Mouse (Mus musculus): ENCODE measurements around the gene Grpr. TPM values are rescaled to one million over a fixed set of nuclear protein-coding genes. Genes with fewer than 3 reads are reported as not detected.

The Grpr gene
- 0.78 and 0.89 TPM in 2 replicates for polyA plus RNA-seq (2015; fragmentation: Nextera tagmentation; extraction: Ambion mirVana)

DNA sequence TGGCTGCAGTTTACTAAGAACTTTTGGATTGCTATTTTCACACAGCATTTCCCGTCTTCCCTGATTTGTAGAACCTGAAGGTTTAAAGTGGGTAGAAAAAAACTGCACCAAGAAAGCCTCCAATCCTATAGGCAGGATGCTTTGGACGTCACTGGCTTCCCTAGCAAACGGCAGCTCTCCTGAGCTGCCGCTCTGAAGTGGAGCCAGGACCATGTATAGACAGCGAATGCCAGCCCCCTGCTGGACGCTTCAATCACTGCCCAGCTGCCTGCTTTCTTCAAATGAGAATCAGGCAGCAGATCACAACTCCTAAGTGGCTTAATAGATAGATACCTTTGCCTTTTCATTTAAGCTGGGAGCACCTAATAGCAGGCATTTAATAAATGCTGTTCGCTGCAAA lies at the start of gene Grpr:
TSS of gene Grpr (minus strand) at position 12 of the 400 bp plus-strand sequence.
- 20% methylated on average over 7 of the region's 7 CpGs for WGBS
- Histone ChIP-seq H3K27me3 (ENCODE audit: control insufficient read depth, insufficient read depth, low read depth, low read length) (no peaks in the 10 kb centered on the region; the same call in 1 of the 2 replicates), H3K4me1 (ENCODE audit: control insufficient read depth, insufficient read depth, low read length) (no peaks in the 10 kb centered on the region), H3K4me3 (ENCODE audit: low read depth, low read length) (no peak within 1 kb of the TSS), H3K27ac (ENCODE audit: low read length) (no peak within 1 kb of the TSS), H3K9ac (ENCODE audit: low read depth, low read length) (no peak within 1 kb of the TSS), H3K9me3 (replicated peaks; ENCODE audit: control insufficient read depth, low read length, poor library complexity, severe bottlenecking) (no peaks in the 10 kb centered on the region), H3K4me2 (ENCODE audit: low read length) (no peak within 1 kb of the TSS), H3K36me3 (ENCODE audit: control insufficient read depth, insufficient read depth, low read length) (no peaks in the 10 kb centered on the region)
- peak; percentile 94 for ATAC-seq

DNA sequence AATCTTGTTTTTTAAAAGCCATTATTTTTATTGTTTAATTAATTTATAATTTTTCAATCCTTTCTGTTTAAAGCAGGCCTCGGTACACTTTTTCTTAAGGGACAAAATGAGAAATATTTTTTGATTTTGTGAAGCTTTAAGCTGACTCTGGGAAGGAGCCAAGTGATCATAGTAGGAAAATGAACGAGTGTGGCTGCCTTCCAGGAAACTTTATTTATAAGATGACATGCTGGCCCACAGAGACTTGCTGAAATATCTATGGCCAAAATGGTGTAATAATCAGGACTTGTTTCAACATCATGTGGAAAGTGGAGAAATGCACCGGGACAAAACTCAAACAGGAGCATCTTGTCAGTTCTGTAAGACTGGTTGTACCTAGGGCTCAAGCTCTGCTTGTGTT lies 11.0 kb upstream of the Grpr start:
- Histone ChIP-seq H3K4me3 (ENCODE audit: low read depth, low read length) (no peak overlapping the region), H3K27ac (ENCODE audit: low read length) (no peak overlapping the region), H3K4me2 (ENCODE audit: low read length) (no peak overlapping the region), H3K4me1 (ENCODE audit: control insufficient read depth, insufficient read depth, low read length) (no peaks in the 10 kb centered on the region), H3K27me3 (ENCODE audit: control insufficient read depth, insufficient read depth, low read depth, low read length) (no peaks in the 10 kb centered on the region), H3K9ac (ENCODE audit: low read depth, low read length) (no peak overlapping the region), H3K9me3 (replicated peaks; ENCODE audit: control insufficient read depth, low read length, poor library complexity, severe bottlenecking) (no peaks in the 10 kb centered on the region), H3K36me3 (ENCODE audit: control insufficient read depth, insufficient read depth, low read length) (no peaks in the 10 kb centered on the region)
- no peak for ATAC-seq
- 73% methylated on average over 3 of the region's 3 CpGs for WGBS

DNA sequence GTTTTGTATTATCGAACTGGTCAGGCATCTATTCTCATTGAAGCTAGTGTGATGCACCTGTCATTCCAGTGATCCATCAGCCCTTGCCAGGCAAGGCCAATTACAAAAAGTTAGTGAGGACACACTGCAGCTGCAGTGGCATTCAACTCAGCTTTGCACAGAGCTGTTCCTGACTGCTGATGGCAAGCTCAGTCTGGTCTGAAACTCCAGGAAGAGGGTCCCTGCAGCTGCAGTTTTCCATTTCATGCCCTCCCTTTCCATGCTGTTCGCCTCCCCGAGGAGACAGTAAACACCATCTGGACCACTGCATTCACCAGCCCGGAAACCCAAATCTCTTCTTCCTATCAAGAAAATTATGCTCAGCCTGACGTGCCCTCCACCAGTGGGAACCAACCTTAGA lies 2.4 kb downstream of the Grpr start:
- no peak overlapping the region for H3K27ac ChIP-seq (ENCODE audit: low read length)
- no peak overlapping the region for H3K4me2 ChIP-seq (ENCODE audit: low read length)
- H3K27me3 ChIP-seq (ENCODE audit: control insufficient read depth, insufficient read depth, low read depth, low read length): 0 out of 2 replicates have a peak, but pooled peaks cover 4% of the 10 kb centered on the region
- no peak for ATAC-seq
- H3K9me3 ChIP-seq (replicated peaks; ENCODE audit: control insufficient read depth, low read length, poor library complexity, severe bottlenecking): no peaks in the 10 kb centered on the region
- 79% methylated on average over 5 of the region's 5 CpGs for whole genome bisulfite sequencing
- no peaks in the 10 kb centered on the region for H3K36me3 ChIP-seq (ENCODE audit: control insufficient read depth, insufficient read depth, low read length)
- no peak overlapping the region for H3K4me3 ChIP-seq (ENCODE audit: low read depth, low read length)
- no peak overlapping the region for H3K9ac ChIP-seq (ENCODE audit: low read depth, low read length)
- H3K4me1 ChIP-seq (ENCODE audit: control insufficient read depth, insufficient read depth, low read length): no peaks in the 10 kb centered on the region

DNA sequence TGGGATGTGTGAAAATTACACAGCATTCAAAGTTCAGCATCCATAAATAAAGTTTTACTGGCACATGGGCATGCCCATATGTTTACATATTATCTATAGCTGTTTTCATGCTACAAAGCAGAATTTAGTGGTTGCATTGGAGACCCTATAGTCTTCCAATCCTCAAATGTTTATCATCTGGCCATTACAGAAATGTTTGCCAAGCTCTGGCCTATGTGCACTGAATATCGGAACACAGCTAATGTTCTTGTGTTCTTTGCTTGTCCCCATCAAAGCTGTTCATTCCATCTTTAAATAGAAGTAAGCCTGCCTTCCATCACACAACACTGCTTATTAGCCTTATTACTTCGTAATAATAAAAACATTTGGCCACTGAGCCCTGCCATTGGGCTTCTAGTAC lies 16.6 kb downstream of the Grpr start:
- 65% methylated on average over 2 of the region's 2 CpGs for WGBS
- no peak overlapping the region for H3K4me3 ChIP-seq (ENCODE audit: low read depth, low read length)
- no peak for ATAC-seq

DNA sequence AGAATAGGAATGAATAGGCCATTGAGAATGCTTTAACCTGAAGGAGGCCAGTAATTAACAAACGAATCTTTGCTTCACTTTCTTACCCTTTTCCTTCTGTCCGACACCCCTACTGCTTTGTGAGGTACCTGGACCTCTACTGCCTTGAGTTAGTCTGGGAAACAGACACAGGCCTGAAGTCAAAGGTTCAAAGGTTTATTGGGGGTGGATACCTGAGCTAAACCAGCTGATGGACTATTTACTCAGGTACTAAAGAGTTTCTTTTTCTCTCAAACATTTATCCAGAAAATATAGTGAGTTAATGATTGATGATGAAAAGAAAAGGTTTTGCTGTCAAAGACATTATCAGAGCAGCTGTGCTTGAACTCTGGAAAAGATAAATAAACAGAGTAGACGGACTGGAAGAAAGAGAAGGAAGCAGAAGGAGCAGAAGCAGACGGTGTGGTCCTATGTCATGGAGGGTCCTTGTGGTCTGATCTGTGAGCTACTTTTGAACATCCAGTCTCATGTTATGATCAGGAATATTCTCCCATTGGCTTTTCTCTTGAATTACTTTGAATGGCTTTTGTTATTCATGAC lies 30.4 kb downstream of the Grpr start:
- Histone ChIP-seq H3K27me3 (ENCODE audit: control insufficient read depth, insufficient read depth, low read depth, low read length) (no peaks in the 10 kb centered on the region; the same call in 1 of the 2 replicates), H3K9me3 (replicated peaks; ENCODE audit: control insufficient read depth, low read length, poor library complexity, severe bottlenecking) (no peaks in the 10 kb centered on the region), H3K4me1 (ENCODE audit: control insufficient read depth, insufficient read depth, low read length) (no peaks in the 10 kb centered on the region), H3K4me2 (ENCODE audit: low read length) (no peak overlapping the region), H3K9ac (ENCODE audit: low read depth, low read length) (no peak overlapping the region), H3K36me3 (ENCODE audit: control insufficient read depth, insufficient read depth, low read length) (no peaks in the 10 kb centered on the region), H3K4me3 (ENCODE audit: low read depth, low read length) (no peak overlapping the region), H3K27ac (ENCODE audit: low read length) (no peak overlapping the region)
- ATAC-seq: no peak
- WGBS: 89% methylated on average over 4 of the region's 4 CpGs

More for the DNA sequence above, 16.6 kb downstream of the Grpr start:
- Histone ChIP-seq H3K9ac (ENCODE audit: low read depth, low read length) (no peak overlapping the region), H3K27ac (ENCODE audit: low read length) (no peak overlapping the region), H3K36me3 (ENCODE audit: control insufficient read depth, insufficient read depth, low read length) (no peaks in the 10 kb centered on the region), H3K4me1 (ENCODE audit: control insufficient read depth, insufficient read depth, low read length) (no peaks in the 10 kb centered on the region), H3K27me3 (ENCODE audit: control insufficient read depth, insufficient read depth, low read depth, low read length) (no peaks in the 10 kb centered on the region; the same call in 1 of the 2 replicates), H3K4me2 (ENCODE audit: low read length) (no peak overlapping the region), H3K9me3 (replicated peaks; ENCODE audit: control insufficient read depth, low read length, poor library complexity, severe bottlenecking) (no peaks in the 10 kb centered on the region)

DNA sequence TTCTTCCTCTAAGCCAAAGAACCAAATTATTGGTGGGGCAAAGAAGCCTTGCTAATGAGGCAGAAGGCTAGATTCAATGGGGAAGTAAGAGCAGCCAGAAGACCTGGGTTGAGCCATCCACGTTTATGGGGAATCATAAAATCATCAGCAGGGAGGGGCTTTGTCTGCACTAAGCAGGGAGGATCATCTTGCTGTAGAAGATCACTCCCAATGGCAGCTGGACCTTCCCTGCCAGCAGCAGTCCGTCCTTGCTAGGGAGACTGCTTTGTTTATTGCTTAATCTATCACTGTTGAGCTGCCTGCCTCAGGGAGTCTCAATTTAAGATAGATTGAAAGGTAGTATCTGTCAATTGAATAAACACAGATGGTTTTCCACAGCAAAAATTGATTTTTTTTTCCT lies 37.7 kb downstream of the Grpr start:
- no peaks in the 10 kb centered on the region; the same call in 1 of the 2 replicates for H3K27me3 ChIP-seq (ENCODE audit: control insufficient read depth, insufficient read depth, low read depth, low read length)
- WGBS: 42% methylated on average over 2 of the region's 2 CpGs
- H3K4me1 ChIP-seq (ENCODE audit: control insufficient read depth, insufficient read depth, low read length): no peaks in the 10 kb centered on the region
- H3K9ac ChIP-seq (ENCODE audit: low read depth, low read length): no peak overlapping the region
- H3K9me3 ChIP-seq (replicated peaks; ENCODE audit: control insufficient read depth, low read length, poor library complexity, severe bottlenecking): no peaks in the 10 kb centered on the region
- H3K27ac ChIP-seq (ENCODE audit: low read length): no peak overlapping the region
- no peaks in the 10 kb centered on the region for H3K36me3 ChIP-seq (ENCODE audit: control insufficient read depth, insufficient read depth, low read length)
- no peak overlapping the region for H3K4me3 ChIP-seq (ENCODE audit: low read depth, low read length)
- no peak for ATAC-seq
- H3K4me2 ChIP-seq (ENCODE audit: low read length): no peak overlapping the region

DNA sequence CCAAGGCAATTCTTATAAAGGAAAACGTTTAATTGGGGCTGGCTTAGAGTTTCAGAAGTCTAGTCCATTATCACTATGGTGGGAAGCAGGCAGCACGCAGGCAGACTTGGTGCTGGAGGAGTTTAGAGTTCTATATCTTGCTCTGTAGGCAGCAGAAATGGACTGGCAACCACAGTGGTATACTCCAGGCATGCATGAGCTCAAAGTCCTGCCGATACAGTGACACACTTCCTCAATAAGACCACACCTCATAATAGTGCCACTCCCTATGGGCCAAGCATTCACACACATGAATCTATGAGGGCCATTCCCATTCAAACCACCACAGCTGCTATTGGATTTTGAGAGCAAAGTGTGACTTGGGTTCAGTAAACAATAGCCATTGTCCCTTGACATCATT lies 47.4 kb downstream of the Grpr start:
- Histone ChIP-seq H3K9me3 (replicated peaks; ENCODE audit: control insufficient read depth, low read length, poor library complexity, severe bottlenecking) (peaks cover 1% of the 10 kb centered on the region; the same call in 1 of the 2 replicates), H3K36me3 (ENCODE audit: control insufficient read depth, insufficient read depth, low read length) (no peaks in the 10 kb centered on the region), H3K4me2 (ENCODE audit: low read length) (no peak overlapping the region), H3K4me3 (ENCODE audit: low read depth, low read length) (no peak overlapping the region), H3K27ac (ENCODE audit: low read length) (no peak overlapping the region), H3K27me3 (ENCODE audit: control insufficient read depth, insufficient read depth, low read depth, low read length) (no peaks in the 10 kb centered on the region), H3K9ac (ENCODE audit: low read depth, low read length) (no peak overlapping the region), H3K4me1 (ENCODE audit: control insufficient read depth, insufficient read depth, low read length) (no peaks in the 10 kb centered on the region)
- no peak for ATAC-seq
- 77% methylated on average over 3 of the region's 3 CpGs for WGBS

Other genes with a start within 250 kb of the Grpr start
- 6.0 and 7.4 TPM in 2 replicates for gene Rnf138rt1, start 211.7 kb upstream of the Grpr start, polyA plus RNA-seq (2015; fragmentation: Nextera tagmentation; extraction: Ambion mirVana)